Mouse (Mus musculus) left cerebral cortex, adult 8-10 months (tissue): ENCODE results near the gene Pgap3. TPM values are rescaled to one million over a fixed set of nuclear protein-coding genes. Genes with fewer than 3 reads are reported as not detected.
"Not testable (repeated sequence)": the region's sequence is repeated elsewhere in the genome, so short reads cannot be mapped to it uniquely, and the experiment has no call there.

Experiments used
- DNase-seq, 2 experiments: peaks; one replicate each; pipeline ENCODE4 v3.0.0; 2022; ENCODE audit warnings: low spot score in 2 of 2
- total RNA-seq, 4 experiments: library from RNA; stranded (reverse); gene quantifications; 2 replicates each; pipeline ENCODE4 v1.2.4; 2022

The Pgap3 gene
- total RNA-seq, 4 experiments from 2014 or later: 8.5 to 11.1 (median 9.9) TPM

DNA sequence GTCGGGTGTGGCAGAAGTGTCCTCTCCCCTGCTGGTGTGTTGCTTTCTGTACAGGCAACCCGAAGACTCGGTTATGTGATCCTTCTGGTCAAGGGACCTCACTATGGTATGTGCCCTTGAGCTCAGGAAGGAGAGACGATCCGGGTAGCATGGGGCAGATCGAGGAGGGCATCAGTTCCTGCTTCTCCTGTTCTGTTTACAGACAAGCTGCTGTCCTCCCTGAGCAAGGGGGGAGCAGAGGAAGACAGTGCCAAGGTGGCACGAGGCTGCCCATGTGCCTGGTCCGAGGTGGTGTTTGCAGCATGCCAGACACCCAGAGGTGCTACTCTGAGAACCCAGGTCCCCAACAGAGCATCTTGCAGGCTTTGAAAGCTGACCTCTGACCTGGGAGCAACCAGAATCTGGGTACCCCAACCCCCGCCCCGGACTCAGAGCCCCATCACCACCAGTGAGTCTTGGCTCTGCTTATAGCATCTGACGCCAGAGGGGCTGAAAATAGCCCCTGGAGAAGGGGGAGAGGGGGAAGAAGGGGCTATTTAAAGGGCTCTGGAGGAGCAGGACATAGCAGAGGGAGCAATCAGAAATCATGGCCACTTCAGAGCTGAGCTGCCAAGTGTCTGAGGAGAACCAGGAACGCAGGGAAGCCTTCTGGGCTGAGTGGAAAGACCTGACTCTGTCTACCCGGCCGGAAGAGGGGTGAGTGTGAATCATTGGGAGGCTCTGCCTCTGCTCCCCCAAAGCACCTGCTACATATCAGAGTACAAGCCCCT lies 16.8 kb downstream of the Pgap3 start, which contains the start of gene Tcap:
Gene Tcap, plus strand, starts transcription at position 551 of the 770 bp plus-strand sequence.
- no peak for DNase-seq

- DNase-seq: not testable (repeated sequence)
Measured at GRCm38 (mm10) chr11:98382405-98382804, 17.9 kb downstream of the Pgap3 start.

DNA sequence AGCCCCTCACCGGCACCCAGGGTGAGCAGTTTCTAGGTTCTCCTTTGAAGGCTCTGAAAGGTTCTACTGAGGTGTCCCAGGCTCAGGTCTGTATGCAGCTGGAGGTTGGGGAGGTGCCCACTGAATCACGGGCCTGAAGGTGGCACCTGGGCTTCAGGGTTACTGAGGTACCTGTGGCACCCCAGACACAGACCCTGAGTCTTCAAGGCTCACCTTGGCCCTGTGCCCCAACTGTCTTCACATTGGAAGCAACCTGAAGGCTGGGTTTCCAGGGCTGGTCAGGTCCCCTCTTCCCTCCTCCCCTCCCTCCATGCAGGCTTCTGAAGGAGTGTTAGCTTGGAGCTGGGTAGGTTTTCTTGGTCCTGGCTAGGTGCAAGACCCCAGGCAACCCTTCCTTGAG lies 18.6 kb downstream of the Pgap3 start:
- DNase-seq: no peak

DNA sequence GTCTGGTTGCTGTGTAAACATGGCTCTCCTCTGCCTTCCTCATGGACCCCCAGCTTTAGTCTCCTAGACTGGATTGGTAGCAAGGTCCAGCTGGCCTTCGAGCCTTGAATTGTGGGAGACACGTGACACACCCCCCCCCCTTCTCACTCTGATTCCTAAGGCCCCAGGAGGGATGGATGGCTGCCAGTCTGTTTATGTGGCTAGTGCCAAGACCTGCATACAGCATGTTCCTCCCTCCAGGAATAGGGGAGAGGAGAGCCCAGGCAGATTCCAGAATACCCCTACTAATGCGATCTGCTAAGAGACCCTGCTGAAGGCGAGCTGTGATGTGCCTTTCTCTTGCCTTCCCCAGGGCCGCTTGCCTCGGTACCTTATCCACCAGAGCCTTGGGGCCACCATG lies 20.2 kb downstream of the Pgap3 start:
- DNase-seq: no peak

GRCm38 (mm10) chr11:98379379-98379778 lies 20.9 kb downstream of the Pgap3 start:
- no peak for DNase-seq

DNA sequence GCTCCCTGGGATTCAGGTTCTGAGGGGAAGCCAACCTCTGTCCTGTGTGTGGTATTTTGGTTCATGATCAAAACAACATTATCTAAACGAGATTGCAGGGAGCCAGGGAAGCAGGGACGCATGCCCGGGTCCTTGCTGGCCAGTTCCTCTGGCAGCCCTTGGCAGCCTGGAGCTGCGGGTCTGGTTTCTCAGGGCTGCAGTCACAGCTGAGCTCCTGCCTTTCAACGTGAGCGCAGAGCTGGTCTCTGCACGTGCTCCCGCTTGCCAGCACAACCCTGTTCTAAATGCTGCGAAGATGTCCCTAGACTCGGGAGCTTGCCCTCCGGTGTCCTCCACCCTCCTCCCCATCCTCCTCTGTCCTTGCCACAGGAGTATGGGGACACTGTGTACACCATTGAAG lies 22.5 kb downstream of the Pgap3 start:
- DNase-seq: no peak

DNA sequence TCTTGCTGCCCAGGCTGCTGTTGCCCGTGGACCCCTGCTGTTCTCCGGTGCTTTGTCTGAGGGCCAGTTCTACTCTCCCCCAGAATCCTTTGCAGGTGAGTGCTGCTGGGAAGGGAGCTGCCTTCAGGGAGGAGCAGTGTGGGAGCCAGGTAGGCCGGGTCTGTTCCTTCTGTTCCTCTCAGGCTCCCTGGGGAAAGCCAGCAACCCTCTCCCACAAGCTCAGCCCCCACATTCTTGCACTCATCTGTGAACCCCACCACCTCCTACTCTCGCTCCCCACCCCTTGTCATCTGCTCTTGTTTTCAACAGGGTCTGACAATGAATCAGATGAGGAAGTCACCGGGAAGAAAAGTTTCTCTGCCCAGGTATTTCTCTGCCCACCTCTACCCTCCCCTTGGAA lies 23.5 kb downstream of the Pgap3 start:
- DNase-seq: no peak

- DNase-seq: no peak
Measured at GRCm38 (mm10) chr11:98374266-98374665, 26.0 kb downstream of the Pgap3 start.

DNA sequence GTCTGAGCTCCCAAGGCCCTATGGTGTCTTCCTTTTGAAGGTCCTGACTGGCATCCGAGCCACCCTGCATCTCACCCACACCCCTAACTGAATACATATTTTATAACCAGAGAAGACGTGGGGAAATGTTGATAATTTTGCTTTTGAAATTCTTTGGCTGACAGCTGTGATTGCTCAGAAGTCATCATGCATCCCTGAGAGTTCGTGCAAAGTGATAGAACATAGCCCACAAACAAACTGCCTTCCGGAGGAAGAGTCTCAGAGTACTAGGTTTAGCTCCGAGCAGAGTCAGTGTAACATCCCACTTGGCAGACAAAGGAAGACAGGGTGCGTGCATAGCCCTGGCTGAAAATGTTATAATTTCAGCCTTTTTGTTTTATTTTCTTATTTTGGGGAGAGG lies 27.0 kb downstream of the Pgap3 start:
- no peak for DNase-seq

DNA sequence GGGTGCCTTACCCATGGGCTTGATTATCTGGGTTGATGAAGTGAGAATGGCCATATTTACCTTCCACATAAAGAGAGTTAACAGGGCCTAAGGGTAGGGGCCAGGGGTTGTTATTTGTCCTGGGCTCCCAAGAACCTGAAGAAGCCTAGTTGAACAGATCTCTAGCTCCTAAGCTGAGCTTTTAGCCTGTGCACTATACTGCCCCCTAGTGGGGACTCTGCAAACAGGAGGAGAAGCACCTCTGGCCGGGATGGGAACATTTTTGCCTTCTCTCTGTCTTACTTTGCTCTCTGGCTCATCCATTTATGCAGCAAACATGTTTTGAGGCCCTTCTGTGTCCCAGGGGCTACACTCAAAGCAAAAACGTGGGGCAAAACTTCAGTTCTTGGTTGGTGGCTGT lies 27.9 kb downstream of the Pgap3 start:
- DNase-seq: no peak

GRCm38 (mm10) chr11:98371556-98372240 lies 28.6 kb downstream of the Pgap3 start:
- no peak for DNase-seq

- no peak for DNase-seq
Measured at GRCm38 (mm10) chr11:98370588-98370987, 29.7 kb downstream of the Pgap3 start.

DNA sequence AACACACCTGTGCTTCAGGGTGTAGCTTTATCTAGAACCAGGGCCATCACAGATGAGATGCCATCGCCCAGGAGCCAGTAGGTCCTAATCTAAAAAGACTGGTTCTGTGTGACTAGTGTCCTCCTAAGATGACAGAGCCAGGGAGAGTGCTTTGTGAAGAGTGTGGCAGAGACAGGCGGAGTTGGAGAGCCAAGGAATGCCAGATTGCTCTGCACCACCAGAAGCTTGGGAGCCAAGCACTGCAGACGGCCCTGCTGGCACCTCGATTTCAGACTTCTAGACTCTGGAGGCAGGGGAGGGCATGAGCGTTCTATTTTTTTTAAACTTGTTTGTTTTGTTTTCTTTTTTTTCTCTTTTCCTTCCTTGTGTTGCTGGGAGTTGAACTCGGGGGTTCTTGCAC lies 31.0 kb downstream of the Pgap3 start:
- no peak for DNase-seq

DNA sequence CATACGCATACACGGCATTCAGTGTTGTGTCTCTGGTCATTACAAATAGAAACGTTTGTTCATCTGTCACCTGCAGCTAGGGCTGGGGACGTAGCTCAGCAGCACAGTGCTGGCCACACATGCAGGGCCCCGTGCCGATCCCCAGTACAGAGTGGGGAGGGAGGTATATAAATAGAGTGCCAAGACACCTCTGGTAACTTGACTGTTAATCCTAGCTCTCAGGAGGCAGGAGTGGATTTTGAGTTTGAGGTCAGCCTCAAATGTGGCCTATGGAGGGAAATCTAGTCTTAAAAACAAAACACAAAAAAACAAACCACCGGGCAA lies 32.5 kb downstream of the Pgap3 start:
- no peak for DNase-seq

DNA sequence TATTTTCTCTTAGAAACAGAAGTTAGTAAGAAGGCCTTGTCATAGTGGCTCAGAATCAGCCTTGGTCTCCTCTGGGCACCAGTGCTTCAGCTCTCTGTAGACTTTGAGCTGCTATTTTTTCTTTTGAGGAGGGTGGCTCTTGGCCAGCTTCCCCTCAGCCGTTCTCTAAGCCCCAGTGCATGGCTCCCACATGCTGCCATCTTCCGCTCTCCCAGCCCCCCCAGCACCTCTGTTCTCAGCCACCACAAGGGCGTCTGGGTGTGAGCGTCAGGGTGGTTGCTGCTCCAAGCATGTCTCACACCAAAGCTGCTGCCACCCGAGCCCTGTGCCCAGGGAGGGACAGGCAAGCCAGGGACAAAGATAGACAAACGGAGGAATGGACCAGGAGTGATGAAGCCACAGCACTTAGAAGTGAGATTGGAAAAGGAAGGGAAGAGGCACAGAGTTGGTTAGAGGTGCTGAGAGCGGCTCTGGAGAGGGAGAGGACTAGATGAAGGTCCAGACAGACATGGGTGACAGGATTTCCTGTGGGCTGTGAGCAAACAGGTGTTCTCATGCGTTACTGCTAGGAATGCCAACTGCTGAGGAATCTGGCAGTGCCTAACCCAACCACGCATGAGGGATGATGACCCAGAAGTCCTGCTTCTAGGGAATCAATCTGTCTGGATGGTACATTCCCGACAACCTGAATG lies 33.0 kb downstream of the Pgap3 start:
- DNase-seq: peak in 1 of 2 experiments; percentile 72

- no peak for DNase-seq
Measured at GRCm38 (mm10) chr11:98366290-98366689, 34.0 kb downstream of the Pgap3 start.

DNA sequence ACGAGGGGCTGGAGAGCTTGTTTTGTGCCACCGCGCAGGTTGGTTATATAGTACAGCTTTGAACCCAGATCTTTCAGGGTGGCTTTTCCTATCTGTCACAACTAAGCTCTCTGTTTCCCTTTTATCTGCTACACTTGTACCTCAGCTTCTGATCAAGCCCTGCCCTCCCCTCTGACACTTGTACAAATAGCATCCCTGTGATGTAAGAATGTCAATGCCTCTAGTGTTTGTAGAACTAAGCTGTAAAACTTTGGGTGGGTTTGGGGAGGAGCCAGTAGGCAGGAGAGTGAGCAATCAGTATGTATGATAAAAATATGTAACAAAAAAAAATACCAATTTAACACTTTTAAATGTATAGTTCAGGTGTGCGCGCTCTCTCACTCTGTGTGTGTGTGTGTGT lies 35.9 kb downstream of the Pgap3 start:
- DNase-seq: no peak

- DNase-seq: no peak
Measured at GRCm38 (mm10) chr11:98363817-98364216, 36.5 kb downstream of the Pgap3 start.

DNA sequence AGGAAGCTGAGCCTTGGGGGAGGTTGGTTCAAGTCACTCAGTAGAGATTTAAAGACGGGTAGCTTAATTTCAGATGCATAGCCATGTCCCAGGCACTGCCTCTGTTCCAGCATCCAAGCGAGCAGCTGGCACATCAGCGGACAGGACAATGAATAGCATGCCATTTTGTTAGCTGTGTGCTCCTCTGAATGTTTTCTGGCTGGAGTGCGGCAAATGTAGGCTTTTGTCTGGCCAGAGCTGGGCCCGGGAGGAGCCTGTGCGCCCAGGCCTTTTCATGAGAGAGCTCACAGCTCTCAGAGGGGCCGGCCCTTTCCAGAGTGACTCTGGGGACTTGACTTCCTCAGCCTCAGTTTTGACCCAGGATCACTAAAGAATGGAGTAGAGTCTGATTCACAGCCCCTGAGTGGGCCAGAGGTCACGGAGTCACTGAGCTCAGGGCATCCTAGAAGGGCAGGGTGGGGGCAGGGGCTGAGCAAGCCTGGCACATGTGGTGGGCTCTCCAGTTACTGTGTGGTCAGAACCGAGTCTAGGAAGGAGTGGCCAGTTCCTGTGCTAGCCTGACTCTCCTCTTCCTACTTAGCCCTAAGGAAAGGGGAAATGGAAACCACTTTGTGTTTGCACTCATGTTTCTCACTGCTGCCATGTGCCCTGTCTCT lies 39.3 kb downstream of the Pgap3 start:
- DNase-seq: no peak

DNA sequence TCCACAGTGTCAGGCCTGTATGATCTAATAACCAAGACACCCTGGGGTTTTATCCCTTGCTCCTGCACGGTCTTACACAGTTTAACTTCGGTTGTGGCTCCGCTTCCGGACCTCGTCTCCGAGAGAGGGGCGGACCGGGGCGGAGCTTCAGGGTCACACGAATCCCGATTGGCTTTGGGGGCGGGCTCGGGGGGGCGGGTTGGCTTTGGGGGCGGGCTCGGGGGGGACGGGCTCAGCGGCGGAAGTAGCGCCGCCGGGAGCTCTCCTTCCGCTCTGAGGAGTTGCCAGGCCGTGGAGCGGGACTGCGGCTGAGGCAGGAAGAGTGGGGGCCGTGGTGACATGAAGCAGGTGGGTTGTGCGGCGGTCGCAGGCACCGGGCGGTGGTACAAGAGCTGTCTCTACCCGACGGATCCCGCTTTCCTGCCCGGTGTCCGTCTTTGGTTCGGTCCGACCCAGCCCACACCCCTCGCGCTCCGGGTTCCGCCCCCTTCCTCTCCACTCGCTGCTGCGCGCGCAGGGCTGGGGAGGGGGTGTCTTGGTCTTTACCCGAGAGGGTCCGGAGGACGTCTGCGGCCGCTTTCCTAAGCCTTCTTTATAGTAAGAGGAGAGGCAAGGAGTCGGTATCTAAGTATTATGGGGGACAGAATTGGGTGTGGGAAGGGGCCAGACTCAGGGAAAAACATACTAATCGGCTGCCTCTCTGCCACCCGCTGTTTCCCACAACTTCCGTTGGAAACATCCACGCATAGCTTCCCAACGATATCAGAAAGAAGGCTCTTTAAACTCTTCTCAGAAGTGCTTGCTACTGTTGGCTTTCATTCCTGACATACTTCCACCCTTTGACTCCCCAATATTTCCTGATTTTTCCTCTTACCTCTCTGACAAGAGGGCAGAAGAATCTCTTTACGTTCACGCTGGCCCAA lies 41.9 kb downstream of the Pgap3 start, which contains the start of gene Stard3:
Gene Stard3, plus strand, starts transcription at position 208 of the 923 bp plus-strand sequence.
- DNase-seq: peak in 1 of 2 experiments; percentile 82
